Mouse (Mus musculus) urinary bladder, postnatal 25 days (tissue): ENCODE measurements at regions not wholly inside any gene's neighbourhood (a gene's known extent, or its start where the extent isn't known, plus 50 kb on each side); places are given as distances from the start of the nearest gene placed in this dataset.

Source experiments
- DNase-seq: peaks from one replicate; pipeline ENCODE4 v3.0.0; 2022; ENCODE audit warnings: low spot score

GRCm38 (mm10) chr17:66259697-66260096 is 136.4 kb downstream of the Ddx11 start:
- no peak for DNase-seq

GRCm38 (mm10) chr17:66262681-66263240 is 139.4 kb downstream of the Ddx11 start:
- DNase-seq, result no peak

GRCm38 (mm10) chr17:66263405-66263804 is 140.1 kb downstream of the Ddx11 start:
- DNase-seq, result no peak

- DNase-seq, result no peak
Measured at GRCm38 (mm10) chr17:66266803-66267202, 143.5 kb downstream of the Ddx11 start.

- no peak for DNase-seq
Measured at GRCm38 (mm10) chr17:66267831-66268230, 144.5 kb downstream of the Ddx11 start.

- no peak for DNase-seq
Measured at GRCm38 (mm10) chr17:66269567-66269966, 146.2 kb downstream of the Ddx11 start.

GRCm38 (mm10) chr17:66271906-66272305 is 148.6 kb downstream of the Ddx11 start:
- DNase-seq, result no peak

GRCm38 (mm10) chr17:66276778-66277177 is 153.5 kb downstream of the Ddx11 start:
- DNase-seq, result no peak

GRCm38 (mm10) chr17:66278037-66278436 is 154.7 kb downstream of the Ddx11 start:
- no peak for DNase-seq

GRCm38 (mm10) chr17:66285295-66285694 is 162.0 kb downstream of the Ddx11 start:
- DNase-seq, result no peak
